Mouse (Mus musculus): ENCODE measurements around the gene Rsf1.

DNA sequence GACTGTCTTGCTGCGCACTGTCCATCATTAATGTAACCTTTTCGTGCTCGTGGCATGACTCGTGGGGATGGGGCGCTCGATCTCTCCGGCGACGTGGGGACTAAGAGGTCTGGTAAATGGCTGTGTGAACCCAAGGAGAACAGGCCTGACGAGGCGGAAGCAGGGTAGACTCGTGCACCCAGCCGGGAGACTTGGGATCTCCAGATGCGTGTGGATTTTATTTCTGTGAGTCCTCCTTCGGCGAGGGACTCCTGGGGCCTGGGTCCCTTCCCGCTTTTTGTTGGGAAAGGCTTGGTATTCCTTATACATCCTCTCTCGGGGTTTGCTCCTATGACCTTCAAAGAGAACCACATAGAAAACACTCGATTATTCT is 116.4 kb downstream of the Rsf1 start:
- no peak for TF ChIP-seq CTCF (IDR thresholded peaks at IDR 0.05; ENCODE audit: control insufficient read depth, insufficient read depth, insufficient read length)
- TF ChIP-seq USF1 (IDR thresholded peaks at IDR 0.05; ENCODE audit: low read depth) = no peak
- TF ChIP-seq FOSL1 (IDR thresholded peaks at IDR 0.05; ENCODE audit: insufficient read depth, low read length, poor library complexity, severe bottlenecking) = no peak
- TF ChIP-seq MAX (IDR thresholded peaks at IDR 0.05) = no peak
- no peak for TF ChIP-seq MYOD1 (IDR thresholded peaks at IDR 0.05; ENCODE audit: control insufficient read depth, insufficient read length, low read depth)
- no peak for TF ChIP-seq MYOG (IDR thresholded peaks at IDR 0.05; ENCODE audit: control insufficient read depth, extremely low read depth, insufficient read length)
